Mouse (Mus musculus): Measurements from ENCODE around the gene Abca5.
A peak's percentile ranks its signal among the peaks of the same experiment; 100 is the strongest.
"Not testable (repeated sequence)": the region's sequence is repeated elsewhere in the genome, so short reads cannot be mapped to it uniquely, and the experiment has no call there.

Gene Abca5

DNA sequence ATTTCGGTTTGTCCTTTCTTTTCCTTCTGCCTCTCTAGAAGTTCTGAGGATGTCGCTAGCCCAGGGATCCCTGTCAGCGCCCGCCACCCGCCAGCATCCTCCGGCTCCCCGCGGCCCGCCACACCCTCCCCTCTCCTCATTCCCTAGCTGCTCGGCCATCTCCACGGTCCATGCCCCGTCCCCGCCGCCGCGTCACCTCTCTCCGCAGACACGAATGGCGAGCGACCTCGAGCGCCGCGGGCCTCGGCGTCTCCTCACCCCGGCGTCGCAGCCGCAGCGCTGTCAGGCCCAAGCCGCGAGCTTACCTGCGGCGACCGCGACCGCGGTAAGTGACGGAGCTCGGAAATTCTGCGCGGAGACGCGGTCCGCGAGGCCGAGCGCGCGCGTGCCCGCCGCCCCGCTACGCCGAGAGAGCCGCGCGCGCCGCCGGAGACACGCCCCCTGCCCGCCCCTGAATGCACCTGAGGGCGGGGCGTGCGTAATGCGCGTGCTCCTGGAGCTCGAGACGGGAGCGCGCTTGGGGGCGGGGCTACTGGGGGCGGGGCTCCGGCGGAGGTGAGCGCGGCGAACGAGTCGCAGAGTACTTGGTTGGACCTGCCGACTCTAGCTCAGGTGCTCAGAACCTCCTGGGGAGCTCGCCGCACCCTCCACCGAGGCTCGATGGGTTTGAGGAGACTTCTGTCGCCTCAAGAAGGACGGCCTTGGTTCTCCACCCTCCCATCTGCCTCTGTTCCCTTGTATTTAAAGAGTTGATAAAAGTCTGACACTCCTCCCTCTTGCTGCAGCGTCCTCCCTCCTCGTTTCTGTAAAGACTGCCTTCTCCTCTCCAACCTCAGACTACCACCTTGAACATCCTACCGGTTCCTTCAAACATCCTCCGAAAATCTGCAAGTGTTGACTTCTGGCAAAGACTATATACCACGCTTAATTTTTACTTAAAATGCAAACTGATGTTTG lies at the start of gene Abca5:
Gene Abca5 (minus strand): TSS at position 428 of the 957 bp plus-strand sequence.
- peak; percentile 86 for DNase-seq (ENCODE audit: low read depth, low spot score)

GRCm38 (mm10) chr11:110385487-110385886 lies 48.0 kb upstream of the Abca5 start:
- no peak for DNase-seq (ENCODE audit: low read depth, low spot score)

DNA sequence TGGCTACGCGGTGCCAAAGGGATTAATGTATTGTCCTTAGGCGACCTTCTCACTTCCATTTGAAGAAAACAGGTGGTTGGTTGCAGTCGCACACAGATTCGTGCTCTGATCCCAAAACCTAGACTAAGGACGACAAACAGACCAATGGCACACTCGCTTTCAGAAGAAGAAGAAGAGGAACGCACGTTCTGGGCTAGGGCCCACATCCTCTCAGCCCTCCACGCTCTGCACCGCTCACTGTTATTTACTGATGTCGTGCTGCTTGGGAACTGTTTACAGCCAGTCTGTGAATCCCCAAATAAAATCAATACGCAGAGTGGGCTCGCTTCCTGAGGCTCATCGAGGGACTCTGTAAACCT lies 42.8 kb upstream of the Abca5 start:
- no peak for DNase-seq (ENCODE audit: low read depth, low spot score)

- no peak for DNase-seq (ENCODE audit: low read depth, low spot score)
Measured at GRCm38 (mm10) chr11:110379661-110380309, 42.3 kb upstream of the Abca5 start.

DNA sequence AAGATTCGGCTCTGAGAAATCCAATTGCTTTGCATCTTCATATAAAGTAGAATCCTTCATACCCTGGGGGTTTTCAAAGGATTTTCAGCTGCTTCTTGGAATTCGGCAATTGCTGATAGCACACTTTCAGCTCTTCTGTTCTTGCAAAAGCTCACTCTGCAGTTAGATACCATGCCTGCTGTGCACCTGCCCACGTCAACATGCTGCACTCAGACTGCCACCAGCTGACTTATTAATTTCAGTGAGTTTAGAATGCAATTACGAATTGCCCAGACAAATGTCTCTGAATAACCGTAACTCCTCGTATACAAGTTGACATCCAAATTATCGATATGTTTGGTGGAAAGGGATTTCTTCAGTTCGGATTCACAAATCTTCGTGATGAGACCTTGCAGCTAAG lies 36.5 kb upstream of the Abca5 start:
- DNase-seq (ENCODE audit: low read depth, low spot score), result no peak

DNA sequence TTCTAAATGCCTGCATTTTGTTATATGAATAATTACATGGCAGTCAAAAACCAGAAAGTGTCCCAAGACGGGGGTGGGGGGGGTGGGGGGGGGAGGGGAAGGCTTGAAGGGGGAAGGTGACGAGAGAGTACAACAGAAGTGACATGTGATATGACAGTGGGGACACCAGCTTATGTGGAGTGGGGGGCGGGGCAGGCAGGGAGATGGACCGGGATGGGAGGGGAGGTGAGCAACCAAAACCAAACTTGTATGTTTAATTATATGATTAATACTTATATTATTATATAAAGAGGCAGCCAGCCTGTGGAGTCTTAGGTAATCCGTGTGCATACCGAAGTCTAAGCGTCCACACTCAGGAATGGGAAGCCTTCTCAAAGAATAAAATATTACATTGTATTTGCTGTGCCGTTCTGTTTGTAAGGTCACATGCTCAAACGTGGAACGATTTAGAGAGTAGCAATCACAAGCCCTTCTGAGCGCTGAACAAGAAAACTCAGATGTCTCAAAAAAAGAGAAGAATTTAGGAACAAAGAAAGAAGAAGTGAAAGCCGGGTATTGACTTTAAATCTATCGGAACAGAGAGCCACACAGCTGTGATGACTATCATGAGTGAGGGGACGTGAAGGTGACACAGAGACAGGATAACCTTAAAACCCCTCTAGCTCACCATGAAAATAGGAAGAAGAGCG lies 34.9 kb upstream of the Abca5 start:
- no peak for DNase-seq (ENCODE audit: low read depth, low spot score)

- DNase-seq (ENCODE audit: low read depth, low spot score), result peak; percentile 50
Measured at GRCm38 (mm10) chr11:110371827-110372226, 34.3 kb upstream of the Abca5 start.

- no peak for DNase-seq (ENCODE audit: low read depth, low spot score)
Measured at GRCm38 (mm10) chr11:110369312-110370019, 31.9 kb upstream of the Abca5 start.

GRCm38 (mm10) chr11:110367638-110368037 lies 30.1 kb upstream of the Abca5 start:
- DNase-seq (ENCODE audit: low read depth, low spot score), result no peak

- DNase-seq (ENCODE audit: low read depth, low spot score), result no peak
Measured at GRCm38 (mm10) chr11:110366902-110367301, 29.4 kb upstream of the Abca5 start.

GRCm38 (mm10) chr11:110365016-110365415 lies 27.5 kb upstream of the Abca5 start:
- DNase-seq (ENCODE audit: low read depth, low spot score), result peak; percentile 50

- DNase-seq (ENCODE audit: low read depth, low spot score), result no peak
Measured at GRCm38 (mm10) chr11:110357756-110358551, 20.4 kb upstream of the Abca5 start.

GRCm38 (mm10) chr11:110355131-110355530 lies 17.6 kb upstream of the Abca5 start:
- not testable (repeated sequence) for DNase-seq (ENCODE audit: low read depth, low spot score)

GRCm38 (mm10) chr11:110354261-110354660 lies 16.7 kb upstream of the Abca5 start:
- DNase-seq (ENCODE audit: low read depth, low spot score), result no peak

DNA sequence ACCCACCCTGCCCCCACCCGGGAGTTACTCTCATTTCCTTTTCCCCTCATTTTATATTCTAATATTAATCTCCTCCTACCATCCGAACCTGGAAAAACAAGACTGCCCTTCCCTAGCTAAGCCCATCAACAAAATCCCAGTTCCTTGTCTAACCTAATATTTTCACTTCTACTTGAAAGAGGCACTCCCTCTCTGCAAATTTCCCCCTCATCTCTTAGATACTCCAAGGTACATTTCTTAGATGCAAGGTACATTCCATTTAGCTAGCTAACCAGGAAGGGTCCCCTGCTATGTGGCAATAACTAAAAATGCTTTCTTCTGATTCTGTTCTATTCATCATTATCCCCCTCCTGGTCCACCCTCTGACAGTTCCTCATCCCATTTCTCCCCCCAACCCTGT lies 10.7 kb upstream of the Abca5 start:
- DNase-seq (ENCODE audit: low read depth, low spot score), result no peak

DNA sequence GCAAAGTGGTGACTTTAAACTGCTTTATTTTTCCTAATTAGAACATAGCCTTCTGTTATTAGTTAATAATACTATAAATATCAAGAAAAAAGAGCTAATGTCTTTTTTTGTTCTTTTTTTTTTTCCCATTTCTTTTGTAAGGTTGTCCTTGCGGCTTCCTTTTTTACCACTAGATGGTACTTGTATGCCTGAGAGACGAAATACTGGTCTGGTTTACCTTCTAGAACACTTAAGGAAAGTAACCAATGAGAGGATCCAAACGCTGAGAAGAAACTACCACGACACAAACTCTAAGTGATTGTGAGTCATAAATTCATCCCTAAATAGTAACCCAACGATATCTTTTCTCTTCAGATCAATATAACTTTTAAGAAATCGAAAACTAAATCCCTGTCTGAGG lies 10.3 kb upstream of the Abca5 start:
- DNase-seq (ENCODE audit: low read depth, low spot score), result no peak

DNA sequence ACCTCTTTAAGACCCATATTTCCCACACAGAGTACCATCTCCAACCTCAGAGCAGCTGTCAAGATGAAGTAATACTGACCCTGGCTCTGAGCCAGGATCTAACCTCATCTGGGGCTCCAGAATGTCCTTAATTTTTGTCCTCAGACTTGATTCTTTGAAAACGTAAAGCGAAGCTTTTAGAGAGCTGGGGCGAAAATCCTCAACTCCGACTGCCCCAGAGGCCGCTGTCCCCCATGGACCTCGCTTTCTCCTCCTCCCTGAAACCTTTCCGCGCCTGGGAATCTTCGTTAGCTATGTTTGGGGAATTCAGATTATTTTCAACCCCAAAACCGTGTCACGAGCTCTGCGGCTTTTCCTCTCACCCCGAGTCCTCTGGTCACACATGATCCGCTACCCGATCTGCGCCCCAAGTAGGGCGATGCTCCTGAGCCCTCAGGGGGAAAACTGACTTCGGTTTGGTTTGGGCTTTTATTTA lies 665 bp downstream of the Abca5 start:
- DNase-seq (ENCODE audit: low read depth, low spot score), result no peak

GRCm38 (mm10) chr11:110330093-110330492 lies 7.4 kb downstream of the Abca5 start:
- no peak for DNase-seq (ENCODE audit: low read depth, low spot score)

DNA sequence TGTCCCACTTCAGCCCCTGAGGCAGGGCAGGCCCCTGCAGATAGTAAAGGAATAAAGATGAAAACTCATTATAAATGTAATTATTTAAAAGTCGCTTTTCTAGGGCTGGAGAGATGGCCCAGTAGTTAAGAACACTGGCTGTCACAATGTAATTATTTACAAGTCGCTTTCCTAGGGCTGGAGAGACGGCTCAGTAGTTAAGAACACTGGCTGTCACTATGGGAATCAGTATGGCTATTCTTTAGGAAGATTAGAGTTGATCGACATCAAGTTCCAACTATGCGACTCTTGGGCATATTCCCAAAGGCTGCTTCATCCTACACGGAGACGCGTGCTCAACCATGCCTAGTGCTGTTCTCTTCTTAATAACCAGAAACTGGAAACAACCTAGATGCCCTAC lies 15.2 kb downstream of the Abca5 start:
- DNase-seq (ENCODE audit: low read depth, low spot score), result no peak

- no peak for DNase-seq (ENCODE audit: low read depth, low spot score)
Measured at GRCm38 (mm10) chr11:110306475-110307168, 30.9 kb downstream of the Abca5 start.

All from WW6 (cell line).